Mouse (Mus musculus): ENCODE results near the gene Casr. TPM values are rescaled to one million over a fixed set of nuclear protein-coding genes. Genes with fewer than 3 reads are reported as not detected.

The Casr gene
- polyA plus RNA-seq, 1 experiment from 2014 or later = not detected

DNA sequence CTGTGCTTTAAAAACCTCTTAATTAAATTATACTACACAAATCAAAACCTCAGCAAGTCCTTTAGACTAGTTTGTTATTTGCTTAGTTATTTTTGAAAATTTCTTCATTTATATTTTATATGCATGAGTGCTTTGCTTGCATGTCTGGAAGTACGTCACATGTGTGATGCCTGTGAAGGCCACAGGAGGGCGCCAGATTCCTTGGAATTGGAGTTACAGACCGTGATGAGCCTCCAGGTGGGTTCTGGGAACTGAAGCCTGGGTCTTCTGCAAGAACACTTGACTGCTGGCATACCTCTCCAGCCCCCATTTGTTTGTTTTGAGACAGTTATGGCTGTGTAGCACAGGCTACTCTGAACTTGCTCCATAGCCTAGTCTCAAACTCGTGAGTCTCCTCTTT is 93.1 kb downstream of the Casr start:
- Histone ChIP-seq H3K27me3 (replicated peaks; ENCODE audit: control insufficient read depth, insufficient read depth, low read length) (no peaks in the 10 kb centered on the region), H3K4me2 (ENCODE audit: low read length) (no peak overlapping the region), H3K27ac (ENCODE audit: low read depth, low read length) (no peak overlapping the region), H3K9me3 (replicated peaks; ENCODE audit: control insufficient read depth, low read length) (no peaks in the 10 kb centered on the region), H3K9ac (ENCODE audit: low read length) (no peak overlapping the region), H3K4me3 (ENCODE audit: low read depth, low read length) (no peak overlapping the region), H3K36me3 (ENCODE audit: control insufficient read depth, insufficient read depth, low read length) (no peaks in the 10 kb centered on the region), H3K4me1 (ENCODE audit: control insufficient read depth, insufficient read depth, low read length) (no peaks in the 10 kb centered on the region)
- 63% methylated on average over 4 of the region's 4 CpGs for WGBS
- DNase-seq (ENCODE audit: low spot score) (no peak), ATAC-seq (no peak)

DNA sequence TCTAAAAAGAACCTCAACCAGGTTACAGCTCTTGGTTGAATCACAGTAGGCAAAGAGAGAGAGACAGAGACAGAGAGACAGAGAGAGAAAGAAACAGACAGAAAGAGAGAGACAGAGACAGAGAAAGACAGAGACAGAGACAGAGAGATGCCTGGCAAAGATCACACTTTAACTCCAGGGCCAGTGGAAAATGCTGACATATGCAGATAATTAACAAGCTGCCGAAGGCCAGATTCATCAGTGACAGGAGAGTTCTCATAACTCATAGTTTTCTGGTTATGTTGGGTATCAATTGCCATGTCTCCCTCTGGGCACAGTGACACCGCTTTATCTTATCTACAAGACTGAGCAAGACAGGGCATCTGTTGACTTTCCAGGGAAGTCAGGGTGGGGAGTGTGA is 94.0 kb downstream of the Casr start:
- no peaks in the 10 kb centered on the region for H3K27me3 ChIP-seq (replicated peaks; ENCODE audit: control insufficient read depth, insufficient read depth, low read length)
- no peak overlapping the region for H3K4me2 ChIP-seq (ENCODE audit: low read length)
- no peak for DNase-seq (ENCODE audit: low spot score)
- H3K27ac ChIP-seq (ENCODE audit: low read depth, low read length) = no peak overlapping the region
- H3K9me3 ChIP-seq (replicated peaks; ENCODE audit: control insufficient read depth, low read length) = no peaks in the 10 kb centered on the region
- no peaks in the 10 kb centered on the region for H3K36me3 ChIP-seq (ENCODE audit: control insufficient read depth, insufficient read depth, low read length)
- no peak overlapping the region for H3K9ac ChIP-seq (ENCODE audit: low read length)
- ATAC-seq = no peak
- WGBS = 90% methylated on average over 2 of the region's 2 CpGs
- no peak overlapping the region for H3K4me3 ChIP-seq (ENCODE audit: low read depth, low read length)
- H3K4me1 ChIP-seq (ENCODE audit: control insufficient read depth, insufficient read depth, low read length) = no peaks in the 10 kb centered on the region

DNA sequence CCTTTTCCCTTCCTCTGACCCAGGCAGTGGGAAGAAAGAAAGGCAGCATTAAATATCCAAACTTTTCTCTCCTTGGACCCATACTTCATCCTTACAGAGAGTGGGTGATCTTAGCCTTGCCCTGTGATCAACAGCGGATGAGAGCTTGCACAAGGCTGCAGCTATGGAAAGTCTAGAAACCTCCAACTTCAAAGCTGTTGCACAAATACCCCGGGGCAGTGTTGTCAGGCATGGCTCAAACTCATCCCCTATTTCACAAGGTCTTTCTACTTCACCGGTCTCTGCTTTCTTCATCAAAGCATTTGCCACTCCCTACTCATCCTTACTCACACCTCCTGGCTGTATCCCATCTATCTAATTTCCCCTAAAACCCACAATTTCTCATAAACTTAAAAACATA is 96.5 kb downstream of the Casr start:
- Histone ChIP-seq H3K4me3 (ENCODE audit: low read depth, low read length) (no peak overlapping the region), H3K36me3 (ENCODE audit: control insufficient read depth, insufficient read depth, low read length) (no peaks in the 10 kb centered on the region), H3K9ac (ENCODE audit: low read length) (no peak overlapping the region), H3K27ac (ENCODE audit: low read depth, low read length) (no peak overlapping the region), H3K4me1 (ENCODE audit: control insufficient read depth, insufficient read depth, low read length) (no peaks in the 10 kb centered on the region), H3K9me3 (replicated peaks; ENCODE audit: control insufficient read depth, low read length) (no peaks in the 10 kb centered on the region), H3K4me2 (ENCODE audit: low read length) (no peak overlapping the region), H3K27me3 (replicated peaks; ENCODE audit: control insufficient read depth, insufficient read depth, low read length) (no peaks in the 10 kb centered on the region)
- ATAC-seq (no peak), DNase-seq (ENCODE audit: low spot score) (no peak)
- WGBS = 87% methylated on average over 3 of the region's 3 CpGs

DNA sequence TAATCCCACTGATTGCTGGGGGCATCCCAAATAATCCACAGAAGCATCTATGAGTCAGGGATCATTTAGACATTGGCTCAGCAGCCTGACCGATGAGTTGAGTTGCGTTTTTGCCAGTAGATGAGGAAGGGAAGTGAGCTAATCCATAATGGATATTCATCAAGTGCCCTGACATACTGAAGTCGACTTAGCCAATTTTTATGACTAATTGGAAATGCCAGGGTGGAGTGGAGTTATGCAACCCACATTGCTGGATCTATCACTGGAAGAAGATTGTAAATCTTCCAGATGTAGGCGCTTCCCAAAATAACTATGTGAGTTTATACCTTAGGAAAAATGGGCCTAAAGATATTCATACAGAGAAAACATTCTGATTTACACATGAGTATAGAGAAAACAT is 97.9 kb downstream of the Casr start:
- Histone ChIP-seq H3K9me3 (replicated peaks; ENCODE audit: control insufficient read depth, low read length) (no peaks in the 10 kb centered on the region), H3K36me3 (ENCODE audit: control insufficient read depth, insufficient read depth, low read length) (no peaks in the 10 kb centered on the region), H3K4me3 (ENCODE audit: low read depth, low read length) (no peak overlapping the region), H3K27me3 (replicated peaks; ENCODE audit: control insufficient read depth, insufficient read depth, low read length) (no peaks in the 10 kb centered on the region), H3K4me1 (ENCODE audit: control insufficient read depth, insufficient read depth, low read length) (no peaks in the 10 kb centered on the region), H3K27ac (ENCODE audit: low read depth, low read length) (no peak overlapping the region), H3K9ac (ENCODE audit: low read length) (no peak overlapping the region), H3K4me2 (ENCODE audit: low read length) (no peak overlapping the region)
- no peak for DNase-seq (ENCODE audit: low spot score)
- ATAC-seq = no peak
- 91% methylated on average over 4 of the region's 4 CpGs for WGBS

DNA sequence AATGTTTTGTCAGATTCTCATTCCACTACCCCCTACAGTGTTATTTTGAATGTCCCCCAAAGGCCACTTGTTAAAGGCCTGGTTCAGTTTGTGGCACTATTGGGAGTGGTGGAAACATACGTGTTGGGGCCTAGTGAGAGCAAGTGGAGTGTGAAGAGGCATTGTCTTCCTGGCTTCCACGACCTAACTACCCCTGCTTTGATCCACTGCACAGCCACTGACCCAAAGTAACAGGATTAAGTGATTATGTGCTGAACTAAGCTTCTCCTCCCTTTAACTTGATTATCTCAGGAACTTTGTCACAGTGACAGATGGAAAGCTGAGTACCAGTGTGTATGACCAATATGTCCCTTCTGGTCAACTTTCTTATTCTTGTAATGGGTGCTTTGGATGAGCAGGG is 101.5 kb downstream of the Casr start:
- Histone ChIP-seq H3K9me3 (replicated peaks; ENCODE audit: control insufficient read depth, low read length) (no peaks in the 10 kb centered on the region), H3K9ac (ENCODE audit: low read length) (no peak overlapping the region), H3K4me3 (ENCODE audit: low read depth, low read length) (no peak overlapping the region), H3K4me2 (ENCODE audit: low read length) (no peak overlapping the region), H3K27ac (ENCODE audit: low read depth, low read length) (no peak overlapping the region), H3K27me3 (replicated peaks; ENCODE audit: control insufficient read depth, insufficient read depth, low read length) (no peaks in the 10 kb centered on the region), H3K36me3 (ENCODE audit: control insufficient read depth, insufficient read depth, low read length) (no peaks in the 10 kb centered on the region), H3K4me1 (ENCODE audit: control insufficient read depth, insufficient read depth, low read length) (no peaks in the 10 kb centered on the region)
- DNase-seq (ENCODE audit: low spot score) (peak; percentile 6), ATAC-seq (no peak)
- WGBS = 0% methylated on average over 2 of the region's 2 CpGs

DNA sequence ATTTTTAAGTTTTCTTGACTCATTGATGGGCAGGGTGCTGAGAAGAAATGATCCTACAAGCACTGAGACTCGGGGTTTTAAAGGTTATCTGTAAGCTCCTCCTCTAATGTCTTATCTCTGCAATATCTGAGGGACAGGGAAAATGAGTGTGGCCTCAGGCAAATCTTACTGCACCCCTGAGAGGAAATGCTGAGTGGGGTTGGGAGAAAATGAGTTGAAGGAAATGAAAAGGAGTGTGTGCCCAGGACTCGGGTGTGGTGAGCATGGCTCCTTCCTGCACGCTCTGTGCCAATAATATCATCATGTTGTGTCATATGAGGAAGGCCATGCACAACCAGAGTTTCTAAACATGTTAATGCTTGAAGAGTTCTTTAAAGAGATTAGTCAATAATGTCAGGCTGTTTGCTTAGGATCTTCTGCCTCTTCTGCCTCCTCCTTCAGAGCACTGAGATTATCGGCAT is 106.6 kb downstream of the Casr start, which contains the start of gene Stfa3:
TSS of gene Stfa3 (minus strand) at position 51 of the 461 bp plus-strand sequence.
- Histone ChIP-seq H3K27me3 (replicated peaks; ENCODE audit: control insufficient read depth, insufficient read depth, low read length) (no peaks in the 10 kb centered on the region), H3K36me3 (ENCODE audit: control insufficient read depth, insufficient read depth, low read length) (no peaks in the 10 kb centered on the region), H3K27ac (ENCODE audit: low read depth, low read length) (no peak within 1 kb of the TSS), H3K4me2 (ENCODE audit: low read length) (no peak within 1 kb of the TSS), H3K4me1 (ENCODE audit: control insufficient read depth, insufficient read depth, low read length) (no peaks in the 10 kb centered on the region), H3K9me3 (replicated peaks; ENCODE audit: control insufficient read depth, low read length) (no peaks in the 10 kb centered on the region), H3K9ac (ENCODE audit: low read length) (no peak within 1 kb of the TSS), H3K4me3 (ENCODE audit: low read depth, low read length) (no peak within 1 kb of the TSS)
- 89% methylated on average over 4 of the region's 4 CpGs for WGBS
- no peak for ATAC-seq
- DNase-seq (ENCODE audit: low spot score) = no peak

Other genes starting within 250 kb of the Casr start
- not detected in 2 replicates for gene BC117090, start 227.8 kb downstream of the Casr start, polyA plus RNA-seq (2014; fragmentation: Nextera tagmentation; extraction: Ambion mirVana)
- 0.51 and 0.71 TPM in 2 replicates for gene BC100530, start 194.4 kb downstream of the Casr start, polyA plus RNA-seq (2014; fragmentation: Nextera tagmentation; extraction: Ambion mirVana)
- not detected in 2 replicates for gene Stfa2, start 153.7 kb downstream of the Casr start, polyA plus RNA-seq (2014; fragmentation: Nextera tagmentation; extraction: Ambion mirVana)
- gene Stfa3, start 106.7 kb downstream of the Casr start, polyA plus RNA-seq (2014; fragmentation: Nextera tagmentation; extraction: Ambion mirVana) = not detected in 2 replicates
- gene Cd86, start 103.9 kb upstream of the Casr start, polyA plus RNA-seq (2014; fragmentation: Nextera tagmentation; extraction: Ambion mirVana) = 1.7 and 2.0 TPM in 2 replicates
- gene Ildr1, start 131.8 kb upstream of the Casr start, polyA plus RNA-seq (2014; fragmentation: Nextera tagmentation; extraction: Ambion mirVana) = 0.21 TPM in 1 of 2 replicates, not detected in the other
- 11.4 and 12.1 TPM in 2 replicates for gene Slc15a2, start 222.8 kb upstream of the Casr start, polyA plus RNA-seq (2014; fragmentation: Nextera tagmentation; extraction: Ambion mirVana)